Mouse (Mus musculus): Measurements from ENCODE around the gene Mtg2. TPM values are rescaled to one million over a fixed set of nuclear protein-coding genes. Genes with fewer than 3 reads are reported as not detected.

Mtg2 gene
- total RNA-seq, 4 experiments from 2014 or later: 14.8 to 18.1 (median 16.8) TPM

Other genes starting within 250 kb of the Mtg2 start
- 10 to 100 TPM; 21.2 to 28.4 (median 24.7) TPM for gene Taf4, start 93.9 kb upstream of the Mtg2 start, total RNA-seq (2022)
- 100 to 1,000 TPM in 3 of 4 experiments, 10 to 100 TPM in 1; 99.1 to 113 (median 109) TPM for gene Lsm14b, start 45.6 kb upstream of the Mtg2 start, total RNA-seq (2022)
- 100 to 1,000 TPM; 169 to 186 (median 174) TPM for gene Psma7, start 28.2 kb upstream of the Mtg2 start, total RNA-seq (2022)
- 10 to 100 TPM; 37.1 to 40.6 (median 38.9) TPM for gene Ss18l1, start 28.1 kb upstream of the Mtg2 start, total RNA-seq (2022)
- gene Hrh3, start 33.9 kb downstream of the Mtg2 start, total RNA-seq (2022): 100 to 1,000 TPM in 3 of 4 experiments, 10 to 100 TPM in 1; 95.0 to 129 (median 126) TPM
- gene Osbpl2, start 48.7 kb downstream of the Mtg2 start, total RNA-seq (2022): 10 to 100 TPM; 56.0 to 59.0 (median 58.3) TPM
- gene Adrm1, start 100.9 kb downstream of the Mtg2 start, total RNA-seq (2022): 100 to 1,000 TPM; 107 to 109 (median 108) TPM
- 10 to 100 TPM in 1 of 4 experiments, 1 to 10 TPM in 3; 5.9 to 11.1 (median 7.3) TPM for gene Lama5, start 155.3 kb downstream of the Mtg2 start, total RNA-seq (2022)
- 100 to 1,000 TPM; 616 to 845 (median 743) TPM for gene Rps21, start 186.8 kb downstream of the Mtg2 start, total RNA-seq (2022)
- gene Cables2, start 202.9 kb downstream of the Mtg2 start, total RNA-seq (2022): 10 to 100 TPM; 27.2 to 31.6 (median 27.7) TPM
- not detected for gene Rbbp8nl, start 219.3 kb downstream of the Mtg2 start, total RNA-seq (2022)

Measured in left cerebral cortex, adult 8-10 months (tissue).